Mouse (Mus musculus): Measurements from ENCODE around the gene Clk3.

Gene Clk3

DNA sequence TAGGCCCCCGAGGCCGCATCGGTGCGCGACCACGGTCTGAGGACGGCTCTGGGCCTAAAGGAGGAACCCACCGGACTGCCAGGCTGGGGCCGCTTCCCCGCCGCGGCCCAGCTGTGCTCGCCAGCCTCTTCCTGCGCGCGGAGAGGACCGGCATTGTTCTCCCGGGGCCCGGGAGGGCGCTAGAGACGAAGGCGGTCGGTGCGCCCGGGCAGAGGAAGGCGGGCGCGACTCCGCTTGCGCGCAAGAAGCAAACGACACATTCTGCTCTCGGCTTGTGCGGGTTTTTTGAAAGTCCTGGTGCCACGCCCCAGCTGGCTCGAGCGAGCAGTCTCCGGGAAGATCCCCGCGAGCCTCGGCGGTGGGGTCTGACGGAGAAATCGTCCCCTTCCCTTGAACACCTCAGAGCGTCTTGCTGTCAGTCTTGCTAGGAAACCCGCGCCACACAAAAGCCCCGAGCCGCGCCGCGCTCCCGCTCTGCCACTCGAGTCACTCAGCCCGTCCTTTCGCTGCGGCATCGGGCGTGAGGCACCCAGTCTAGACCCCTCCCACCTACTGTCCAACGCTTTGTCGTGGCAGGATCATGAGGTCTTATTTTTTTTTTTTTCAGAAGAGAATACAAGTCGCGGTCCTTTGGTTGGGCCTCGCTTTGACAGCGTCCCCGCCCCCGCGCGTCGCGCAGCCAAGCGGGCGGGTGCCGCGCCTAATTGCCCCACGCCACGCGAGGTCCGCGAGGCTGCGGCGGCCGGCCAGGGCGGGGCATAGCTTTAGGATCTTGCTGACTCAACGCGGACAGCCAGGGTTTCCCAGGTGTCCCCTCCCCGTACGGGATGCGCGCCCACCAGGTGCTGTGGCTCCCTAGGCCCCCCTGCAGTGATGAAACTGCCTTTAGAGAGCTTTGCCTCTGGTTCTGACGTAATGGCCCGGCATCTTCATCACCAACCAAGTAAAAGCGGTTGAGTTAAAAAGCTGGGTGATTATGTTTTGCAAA, at the start of gene Clk3:
Clk3 (minus strand) TSS at position 497 of the 988 bp plus-strand sequence.
- peak; percentile 77 for DNase-seq (ENCODE audit: low spot score)

DNA sequence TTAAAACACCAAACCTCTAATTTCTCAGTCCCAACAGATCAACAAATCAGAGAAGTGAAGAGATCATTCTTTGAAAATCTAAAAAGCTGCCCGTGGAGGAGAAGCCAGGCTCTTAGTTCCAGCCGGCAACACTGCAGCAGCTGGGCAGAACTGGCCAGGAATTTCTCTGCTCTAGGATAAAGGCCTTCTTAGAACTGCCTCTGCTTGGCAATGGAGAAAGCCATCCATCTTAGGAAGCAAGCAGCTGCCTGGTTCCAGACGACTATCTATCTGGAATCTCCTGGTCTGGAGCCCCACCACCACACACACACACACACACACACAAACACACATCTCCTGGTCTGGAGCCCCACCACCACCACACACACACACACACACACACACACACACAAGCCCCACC, 49.2 kb upstream of the Clk3 start:
- DNase-seq (ENCODE audit: low spot score): no peak

DNA sequence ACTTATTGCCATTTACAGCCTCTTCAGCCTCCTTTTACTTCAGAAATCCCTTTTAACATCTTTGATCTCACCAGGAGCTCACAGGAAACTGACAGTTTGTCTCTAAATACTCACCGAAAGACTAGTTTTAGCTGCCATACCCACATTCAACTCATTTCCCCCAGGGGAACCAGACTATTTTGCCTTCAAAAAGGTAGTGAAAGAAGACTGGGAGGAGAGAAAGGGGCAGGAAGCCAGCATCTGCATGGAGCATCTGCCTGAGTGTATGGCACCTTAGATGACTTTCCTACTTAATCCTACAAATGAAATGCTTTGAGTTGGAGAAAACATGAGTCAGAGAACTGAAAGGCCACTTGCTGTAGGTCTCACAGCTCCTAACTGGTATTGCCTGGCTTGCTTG, 48.4 kb upstream of the Clk3 start:
- DNase-seq (ENCODE audit: low spot score): no peak

GRCm38 (mm10) chr9:57811793-57812733, 46.4 kb upstream of the Clk3 start:
- DNase-seq (ENCODE audit: low spot score): no peak

GRCm38 (mm10) chr9:57810691-57811090, 45.0 kb upstream of the Clk3 start:
- no peak for DNase-seq (ENCODE audit: low spot score)

- no peak for DNase-seq (ENCODE audit: low spot score)
Observed at GRCm38 (mm10) chr9:57808771-57809310, 43.2 kb upstream of the Clk3 start.

- DNase-seq (ENCODE audit: low spot score): no peak
Observed at GRCm38 (mm10) chr9:57807174-57807651, 41.6 kb upstream of the Clk3 start.

GRCm38 (mm10) chr9:57806066-57806481, 40.4 kb upstream of the Clk3 start:
- no peak for DNase-seq (ENCODE audit: low spot score)

GRCm38 (mm10) chr9:57805087-57805737, 39.6 kb upstream of the Clk3 start:
- no peak for DNase-seq (ENCODE audit: low spot score)

DNA sequence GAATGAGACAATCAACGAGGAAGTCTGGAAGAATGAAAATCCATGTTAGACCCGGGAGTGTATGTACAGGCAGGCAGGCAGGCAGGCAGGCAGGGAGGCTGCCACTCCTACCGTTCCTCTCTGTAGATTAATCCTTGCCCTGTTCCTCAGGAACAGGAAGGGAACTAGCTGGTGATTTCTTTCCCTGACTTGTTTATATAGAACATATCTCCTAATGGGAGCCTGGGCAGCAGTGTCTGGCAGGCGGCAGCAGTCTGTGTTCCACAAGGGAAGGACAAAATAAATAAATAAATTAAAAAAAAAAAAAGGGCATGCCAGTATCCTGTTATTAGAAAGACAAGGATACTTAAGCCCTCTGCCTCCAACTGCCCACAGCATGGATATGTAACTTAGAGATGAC, 38.2 kb upstream of the Clk3 start:
- no peak for DNase-seq (ENCODE audit: low spot score)

DNA sequence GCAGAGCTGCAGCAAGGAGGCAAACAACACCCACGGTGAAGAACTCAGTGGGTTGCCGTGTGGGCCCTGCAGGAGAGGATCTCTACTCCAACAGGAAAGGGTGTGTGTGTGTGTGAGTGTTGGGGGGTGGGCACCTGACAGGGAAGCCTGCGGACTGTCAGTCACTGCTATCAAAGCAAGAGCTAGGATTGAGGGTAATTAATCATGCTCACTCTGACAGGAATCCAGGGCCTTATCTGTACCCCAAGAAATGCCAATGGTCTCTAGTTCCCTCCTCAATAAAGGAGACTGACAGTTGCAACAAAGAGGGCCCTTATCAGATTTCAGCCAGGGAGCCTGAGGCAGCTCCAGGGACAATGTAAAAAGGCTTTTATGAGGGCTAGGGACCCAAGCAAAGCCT, 37.4 kb upstream of the Clk3 start:
- DNase-seq (ENCODE audit: low spot score): no peak

DNA sequence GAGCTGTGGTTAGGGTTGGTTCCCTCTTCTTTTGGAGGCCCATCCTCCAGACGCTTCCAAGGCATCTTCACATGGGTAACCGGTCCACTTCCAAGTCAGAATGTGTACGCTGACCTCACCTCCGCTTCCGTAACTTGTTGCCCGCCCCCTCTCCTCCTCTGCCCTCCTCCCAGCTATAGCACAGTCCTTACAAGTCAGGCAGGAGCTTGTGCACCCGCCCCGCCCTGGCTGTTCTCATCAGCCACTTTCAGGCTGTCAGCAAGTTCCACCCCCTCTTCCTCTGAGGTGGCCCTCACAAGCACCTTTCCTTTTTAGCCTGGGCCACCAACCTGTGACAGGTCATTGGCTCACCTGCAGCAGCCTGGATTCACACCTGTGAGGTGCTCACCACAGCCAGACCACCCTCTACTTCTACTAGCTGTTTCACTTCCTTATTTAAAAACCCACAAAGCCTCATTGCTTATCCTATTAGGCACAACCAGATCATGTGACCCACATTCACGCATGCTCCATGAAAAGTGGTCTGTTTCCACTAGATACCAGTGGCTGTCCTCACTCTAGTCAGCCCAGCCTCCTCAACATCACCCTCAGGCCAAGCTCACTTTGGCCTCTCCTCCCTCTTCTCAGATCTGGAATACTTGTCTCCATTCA, 34.8 kb upstream of the Clk3 start:
- no peak for DNase-seq (ENCODE audit: low spot score)

DNA sequence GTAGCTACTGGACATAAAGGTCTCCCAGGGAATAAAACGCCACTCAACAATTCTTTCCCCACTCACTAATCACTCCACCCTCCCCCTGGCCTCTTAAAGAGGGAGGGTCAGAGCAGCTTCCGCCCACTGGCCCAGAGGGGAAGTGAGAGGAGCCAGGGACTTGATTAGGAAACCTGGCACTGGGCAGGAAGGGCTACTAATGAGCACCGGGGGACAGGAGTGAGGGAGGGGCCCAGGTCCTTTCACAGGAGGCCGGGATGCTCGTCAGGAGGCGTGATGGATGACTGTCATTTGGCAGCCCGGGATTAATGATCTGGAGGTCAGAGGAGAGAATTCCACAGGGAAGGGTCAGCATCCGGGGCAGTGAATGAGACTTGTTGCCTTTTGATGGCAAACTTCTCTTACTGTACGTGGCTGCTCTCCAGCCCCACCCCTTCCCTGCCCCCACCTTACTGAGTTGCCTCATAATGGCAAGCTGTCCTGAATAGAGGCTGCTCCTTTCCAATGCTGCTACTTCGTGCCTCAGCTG, 33.1 kb upstream of the Clk3 start:
- DNase-seq (ENCODE audit: low spot score): no peak

GRCm38 (mm10) chr9:57797456-57797855, 31.8 kb upstream of the Clk3 start:
- DNase-seq (ENCODE audit: low spot score): no peak

GRCm38 (mm10) chr9:57789733-57790132, 24.1 kb upstream of the Clk3 start:
- no peak for DNase-seq (ENCODE audit: low spot score)

- no peak for DNase-seq (ENCODE audit: low spot score)
Observed at GRCm38 (mm10) chr9:57782656-57783055, 17.0 kb upstream of the Clk3 start.

GRCm38 (mm10) chr9:57775736-57776135, 10.1 kb upstream of the Clk3 start:
- no peak for DNase-seq (ENCODE audit: low spot score)

DNA sequence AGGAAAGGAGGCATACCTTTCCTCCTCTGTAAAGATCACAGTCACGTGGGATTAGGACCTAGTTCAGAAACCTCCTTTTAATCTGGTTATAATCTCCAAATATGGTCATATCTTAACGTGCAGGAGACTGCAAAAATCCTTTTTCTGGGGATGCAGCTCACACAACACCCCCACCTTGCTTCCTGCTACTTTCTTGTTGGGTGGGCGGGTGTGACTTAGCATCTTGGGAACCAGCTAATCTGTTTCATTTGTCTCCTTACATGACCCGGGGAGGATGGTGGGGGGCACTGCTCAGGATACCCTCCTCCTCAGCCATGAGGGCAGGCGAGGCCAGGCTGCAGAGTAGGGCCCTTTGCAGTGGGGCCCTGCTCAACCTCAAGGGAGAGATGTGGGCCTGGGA, 9.4 kb upstream of the Clk3 start:
- DNase-seq (ENCODE audit: low spot score): no peak

- no peak for DNase-seq (ENCODE audit: low spot score)
Observed at GRCm38 (mm10) chr9:57774168-57774567, 8.5 kb upstream of the Clk3 start.

DNA sequence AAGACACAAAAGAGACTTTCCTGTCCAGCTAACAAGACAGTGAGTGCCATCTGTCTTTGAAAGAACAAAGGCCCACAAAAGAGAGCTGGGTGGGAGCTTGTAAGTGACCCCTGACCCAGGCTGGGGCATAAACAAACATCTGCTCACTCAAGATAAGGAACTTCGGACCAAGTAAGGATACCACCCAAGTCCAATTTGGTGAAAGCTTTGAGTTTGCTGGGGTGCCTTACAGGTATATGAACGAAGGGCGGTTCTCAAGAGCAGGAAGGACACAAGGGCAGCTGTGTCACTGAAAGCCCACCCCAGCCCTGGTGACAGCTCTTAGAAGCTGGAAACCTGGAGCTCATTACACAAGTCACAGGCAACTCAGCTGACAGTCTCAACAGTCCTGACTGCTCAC, 8.1 kb upstream of the Clk3 start:
- no peak for DNase-seq (ENCODE audit: low spot score)

DNA sequence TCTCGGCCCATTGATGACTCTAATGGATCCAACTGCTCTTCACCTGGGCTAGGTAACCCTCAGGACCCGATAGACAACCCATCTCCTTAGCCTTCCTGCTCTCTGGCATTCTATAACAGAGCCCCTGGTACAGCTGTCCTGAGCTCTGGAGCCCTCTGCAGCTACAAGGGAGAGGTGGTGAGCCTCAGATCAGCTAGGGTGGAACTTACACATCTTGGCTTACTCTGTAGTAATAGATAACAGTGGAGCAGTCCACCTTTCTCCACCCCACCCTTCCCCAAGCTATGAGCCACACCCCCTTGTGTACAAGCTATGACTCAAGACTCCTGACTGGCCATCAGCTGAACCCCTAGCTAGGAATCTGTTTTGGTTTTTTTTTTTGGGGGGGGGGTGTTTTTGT, 5.2 kb upstream of the Clk3 start:
- no peak for DNase-seq (ENCODE audit: low spot score)
